14 mouse cellular contexts compared by ENCODE assay signal in genomic region chr1:172019863-172020521, GRCm38 (mm10). TPM values are rescaled to one million over a fixed set of nuclear protein-coding genes. Genes with fewer than 3 reads are reported as not detected.
A peak's percentile ranks its signal among the peaks of the same experiment; 100 is the strongest.
DNase-seq lines count a peak whose midpoint lies in the region; ATAC-seq and TF ChIP-seq lines count a peak whose summit lies in the region.
"Had no signal": no experiment of that assay in that cellular context is flagged by ENCODE, and none has a peak within 500 bp of the region (broad histone marks: within the 10 kb centered on the region; RNA-seq: fewer than 3 reads in every experiment).

No protein-coding gene starts in this region.

- no peak for DNase-seq in hindbrain, embryonic 10.5 days (ENCODE audit: low spot score)
- no peak for DNase-seq in hindbrain, postnatal 0 days (ENCODE audit: low spot score)
- peak; percentile 35 for DNase-seq in right cerebral cortex, adult 18-20 months
- DNase-seq in right cerebral cortex, postnatal 36 days (ENCODE audit: low spot score in 2 of 2), result no peak
- DNase-seq in midbrain, embryonic 14.5 days, result no peak
- DNase-seq in urinary bladder, postnatal 10 days (ENCODE audit: low spot score), result no peak
- no peak for DNase-seq in layer of hippocampus, adult 18-20 months (ENCODE audit: low spot score in 2 of 2)
- DNase-seq in gastrocnemius, postnatal 10 days, result no peak
- DNase-seq: right cerebral cortex, postnatal 4 days; thymus, adult 18-20 months had no signal

- peak overlapping the region; percentile 20 for H3K4me3 ChIP-seq in hindbrain, embryonic 10.5 days
- H3K4me3 ChIP-seq in hindbrain, postnatal 0 days (ENCODE audit: low read length), result no peak overlapping the region
- H3K4me3 ChIP-seq in midbrain, embryonic 14.5 days (replicated peaks; ENCODE audit: low read depth, low read length), result no peak overlapping the region
- H3K4me3 ChIP-seq: heart, embryonic 12.5 days; intestine, embryonic 15.5 days; liver, embryonic 12.5 days had no signal

- ATAC-seq in hindbrain, postnatal 0 days, result no peak
- ATAC-seq in midbrain, embryonic 14.5 days (ENCODE audit: low FRiP score, low TSS enrichment), result no peak
- ATAC-seq: liver, embryonic 12.5 days had no signal

- H3K4me2 ChIP-seq in hindbrain, postnatal 0 days (ENCODE audit: low read depth, low read length), result no peak overlapping the region
- no peak overlapping the region for H3K4me2 ChIP-seq in midbrain, embryonic 14.5 days (ENCODE audit: low read length)
- H3K4me2 ChIP-seq: heart, embryonic 12.5 days; intestine, embryonic 15.5 days; liver, embryonic 12.5 days had no signal

- H3K9ac ChIP-seq in hindbrain, postnatal 0 days (replicated peaks; ENCODE audit: low read length), result no peak overlapping the region
- H3K9ac ChIP-seq in midbrain, embryonic 14.5 days (replicated peaks; ENCODE audit: low read length), result no peak overlapping the region
- H3K9ac ChIP-seq: heart, embryonic 12.5 days; intestine, embryonic 15.5 days; liver, embryonic 12.5 days had no signal

- peak overlapping the region; percentile 94 for H3K27ac ChIP-seq in hindbrain, embryonic 10.5 days
- no peak overlapping the region for H3K27ac ChIP-seq in hindbrain, postnatal 0 days
- peak overlapping the region; percentile 45 for H3K27ac ChIP-seq in midbrain, embryonic 14.5 days (replicated peaks; ENCODE audit: low read depth, low read length)
- H3K27ac ChIP-seq: intestine, embryonic 15.5 days; liver, embryonic 12.5 days had no signal

- H3K36me3 ChIP-seq in hindbrain, embryonic 10.5 days, result peaks cover 61% of the 10 kb centered on the region
- H3K36me3 ChIP-seq in hindbrain, postnatal 0 days (ENCODE audit: insufficient read depth, low read length), result no peaks in the 10 kb centered on the region
- H3K36me3 ChIP-seq in midbrain, embryonic 14.5 days (ENCODE audit: control insufficient read depth, insufficient read depth, low read length), result peaks cover 11% of the 10 kb centered on the region
- H3K36me3 ChIP-seq: intestine, embryonic 15.5 days; liver, embryonic 12.5 days had no signal

- H3K27me3 ChIP-seq in hindbrain, embryonic 10.5 days (ENCODE audit: insufficient read depth, poor library complexity, severe bottlenecking), result no peaks in the 10 kb centered on the region
- H3K27me3 ChIP-seq in hindbrain, postnatal 0 days (ENCODE audit: insufficient read depth, low read length), result no peaks in the 10 kb centered on the region
- H3K27me3 ChIP-seq in midbrain, embryonic 14.5 days (ENCODE audit: control insufficient read depth, insufficient read depth, low read length), result no peaks in the 10 kb centered on the region
- H3K27me3 ChIP-seq: heart, embryonic 12.5 days; intestine, embryonic 15.5 days; liver, embryonic 12.5 days had no signal

- no peak for TF ChIP-seq CTCF in hindbrain, postnatal 0 days (IDR thresholded peaks at IDR 0.05; ENCODE audit: low read depth)

- WGBS in hindbrain, embryonic 10.5 days, result 77% methylated on average over 10 of the region's 10 CpGs
- WGBS in hindbrain, postnatal 0 days, result 48% methylated on average over 10 of the region's 10 CpGs
- 56% methylated on average over 10 of the region's 10 CpGs for WGBS in midbrain, embryonic 14.5 days

- H3K9me3 ChIP-seq in hindbrain, embryonic 10.5 days, result no peaks in the 10 kb centered on the region
- H3K9me3 ChIP-seq in hindbrain, postnatal 0 days (ENCODE audit: low read length), result no peaks in the 10 kb centered on the region
- no peaks in the 10 kb centered on the region for H3K9me3 ChIP-seq in midbrain, embryonic 14.5 days (ENCODE audit: control insufficient read depth, low read length)
- H3K9me3 ChIP-seq: heart, embryonic 12.5 days; intestine, embryonic 15.5 days; liver, embryonic 12.5 days had no signal

- H3K4me1 ChIP-seq in hindbrain, embryonic 10.5 days (replicated peaks), result peaks cover 99% of the 10 kb centered on the region
- H3K4me1 ChIP-seq in hindbrain, postnatal 0 days (ENCODE audit: insufficient read depth, low read length), result peaks cover 57% of the 10 kb centered on the region
- peaks cover 90% of the 10 kb centered on the region for H3K4me1 ChIP-seq in midbrain, embryonic 14.5 days (ENCODE audit: control insufficient read depth, insufficient read depth, low read length)

RNA-seq across cellular contexts. Expression of gene Vangl2, which starts 8.3 kb away (rescaled TPM):
- 46.0 and 72.6 TPM in 2 replicates for polyA plus RNA-seq in hindbrain, embryonic 10.5 days (2016; fragmentation: Nextera tagmentation; extraction: Ambion mirVana)
- 86.6 and 117 TPM in 2 replicates for total RNA-seq in hindbrain, postnatal 0 days (2014; rRNA removed)
- polyA plus RNA-seq in hindbrain, postnatal 0 days (2015; fragmentation: Nextera tagmentation; extraction: Ambion mirVana), result 33.0 and 36.5 TPM in 2 replicates
- polyA plus RNA-seq in midbrain, embryonic 14.5 days (2014; fragmentation: Nextera tagmentation; extraction: Ambion mirVana), result 52.7 and 57.3 TPM in 2 replicates
- 10 to 100 TPM; 13.4 to 13.6 TPM for total RNA-seq in layer of hippocampus, adult 18-20 months (2021)
- total RNA-seq in gastrocnemius, postnatal 10 days (2021), result 1 to 10 TPM; 5.2 to 7.0 TPM

RNA-seq across cellular contexts. Expression of gene Nhlh1, which starts 37.4 kb away (rescaled TPM):
- polyA plus RNA-seq in hindbrain, embryonic 10.5 days (2016; fragmentation: Nextera tagmentation; extraction: Ambion mirVana), result 9.9 and 16.3 TPM in 2 replicates
- 13.3 and 17.3 TPM in 2 replicates for total RNA-seq in hindbrain, postnatal 0 days (2014; rRNA removed)
- 2.3 and 2.4 TPM in 2 replicates for polyA plus RNA-seq in hindbrain, postnatal 0 days (2015; fragmentation: Nextera tagmentation; extraction: Ambion mirVana)
- 3.6 and 5.5 TPM in 2 replicates for polyA plus RNA-seq in midbrain, embryonic 14.5 days (2014; fragmentation: Nextera tagmentation; extraction: Ambion mirVana)
- total RNA-seq in layer of hippocampus, adult 18-20 months (2021), result 1 to 10 TPM in 1 of 2 experiments, under 1 TPM in 1; 0.68 to 1.1 TPM
- not detected for total RNA-seq in gastrocnemius, postnatal 10 days (2021)
- total RNA-seq: common myeloid progenitor, adult 5-6 weeks had no signal
- polyA plus RNA-seq: heart, embryonic 12.5 days; liver, embryonic 12.5 days had no signal
